Mouse (Mus musculus): ENCODE measurements around the gene Hspa4l. TPM values are rescaled to one million over a fixed set of nuclear protein-coding genes. Genes with fewer than 3 reads are reported as not detected.
"Not testable (repeated sequence)": the region's sequence is repeated elsewhere in the genome, so short reads cannot be mapped to it uniquely, and the experiment has no call there.

The Hspa4l gene
- polyA plus RNA-seq, 1 experiment from 2014 or later, result 20.9 TPM

DNA sequence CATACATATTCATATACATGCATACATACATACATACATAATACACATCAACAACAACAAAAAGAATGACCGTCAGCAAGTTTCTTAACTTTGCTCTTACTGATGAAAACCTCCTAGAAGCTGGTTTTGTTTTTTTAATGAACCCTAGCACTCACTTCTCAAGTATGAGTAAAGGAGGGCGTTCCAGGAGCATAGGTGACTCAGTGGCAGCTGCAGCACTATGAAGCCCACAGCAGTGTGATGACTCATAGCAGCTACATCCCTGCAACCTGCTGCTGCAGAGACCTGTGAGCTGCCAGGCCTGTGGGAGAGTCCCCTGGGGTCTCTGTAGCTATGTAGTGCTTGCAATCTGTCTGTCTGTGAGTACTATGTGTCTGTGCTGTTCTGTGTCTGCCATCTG, 17.0 kb downstream of the Hspa4l start:
- DNase-seq (ENCODE audit: low spot score), result no peak
- H3K4me1 ChIP-seq, result no peaks in the 10 kb centered on the region
- no peaks in the 10 kb centered on the region for H3K9me3 ChIP-seq
- no peak overlapping the region for H3K4me3 ChIP-seq
- 90% methylated on average over 2 of the region's 2 CpGs for WGBS
- H3K36me3 ChIP-seq (replicated peaks), result peaks cover 15% of the 10 kb centered on the region
- no peaks in the 10 kb centered on the region for H3K27me3 ChIP-seq (replicated peaks; ENCODE audit: low read depth, poor library complexity, severe bottlenecking)
- no peak overlapping the region for H3K27ac ChIP-seq (replicated peaks)

DNA sequence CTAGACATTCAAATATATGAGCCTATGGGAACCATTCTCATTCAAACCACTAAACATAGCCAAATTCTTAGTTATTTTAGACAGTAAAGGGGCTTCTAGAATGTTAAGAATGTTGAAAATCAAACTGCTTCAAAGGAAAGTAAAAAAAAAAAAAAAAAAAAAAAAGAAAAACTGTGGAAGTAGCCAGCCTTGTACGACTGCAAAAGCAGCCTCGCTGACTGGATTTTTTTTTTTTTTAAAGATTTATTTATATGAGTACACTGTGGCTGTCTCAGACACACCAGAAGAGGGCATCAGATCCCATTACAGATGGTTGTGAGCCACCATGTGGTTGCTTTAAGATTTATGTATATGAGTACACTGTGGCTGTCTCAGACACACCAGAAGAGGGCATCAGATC, 49.5 kb downstream of the Hspa4l start:
- Histone ChIP-seq H3K27me3 (replicated peaks; ENCODE audit: low read depth, poor library complexity, severe bottlenecking) (no peaks in the 10 kb centered on the region), H3K4me1 (no peaks in the 10 kb centered on the region), H3K4me3 (no peak overlapping the region), H3K36me3 (replicated peaks) (peaks cover 7% of the 10 kb centered on the region; the same call in 1 of the 2 replicates), H3K27ac (replicated peaks) (no peak overlapping the region), H3K9me3 (no peaks in the 10 kb centered on the region)
- DNase-seq (ENCODE audit: low spot score), result no peak
- 86% methylated on average over 2 of the region's 2 CpGs for WGBS

DNA sequence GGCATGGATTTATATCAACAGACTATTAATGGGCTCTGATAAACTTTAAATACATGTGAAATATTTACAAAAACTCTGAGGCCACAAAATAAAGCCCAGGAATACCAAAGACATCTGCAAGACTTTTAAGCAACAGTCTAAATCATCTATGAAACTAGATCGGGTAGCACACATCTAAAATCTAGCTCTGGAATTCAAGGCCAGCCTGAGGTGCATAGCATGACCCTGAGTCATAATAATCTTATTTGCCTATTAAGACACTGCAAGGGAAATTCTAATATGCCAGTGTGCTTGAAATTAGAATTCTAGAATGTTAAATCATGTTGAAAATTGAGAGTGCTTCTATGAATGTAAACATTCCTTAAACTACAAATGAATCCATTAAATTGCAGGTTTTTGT, 53.8 kb downstream of the Hspa4l start:
- DNase-seq (ENCODE audit: low spot score), result no peak
- WGBS, result 78% methylated on average over 1 of the region's 1 CpGs
- no peak overlapping the region for H3K4me3 ChIP-seq

GRCm38 (mm10) chr3:40798500-40798899, 54.2 kb downstream of the Hspa4l start:
- 38% methylated on average over 7 of the region's 7 CpGs for WGBS
- no peak overlapping the region for H3K27ac ChIP-seq (replicated peaks)
- H3K9me3 ChIP-seq, result no peaks in the 10 kb centered on the region
- peaks cover 24% of the 10 kb centered on the region for H3K36me3 ChIP-seq (replicated peaks)
- H3K4me3 ChIP-seq, result no peak overlapping the region
- DNase-seq (ENCODE audit: low spot score), result peak; percentile 48
- H3K4me1 ChIP-seq, result peaks cover 22% of the 10 kb centered on the region
- H3K27me3 ChIP-seq (replicated peaks; ENCODE audit: low read depth, poor library complexity, severe bottlenecking), result no peaks in the 10 kb centered on the region

More for the DNA sequence above, 53.8 kb downstream of the Hspa4l start:
- Histone ChIP-seq H3K27ac (replicated peaks) (no peak overlapping the region), H3K27me3 (replicated peaks; ENCODE audit: low read depth, poor library complexity, severe bottlenecking) (no peaks in the 10 kb centered on the region), H3K4me1 (peaks cover 22% of the 10 kb centered on the region), H3K36me3 (replicated peaks) (peaks cover 20% of the 10 kb centered on the region), H3K9me3 (no peaks in the 10 kb centered on the region)

- WGBS, result 2% methylated on average over 66 of the region's 66 CpGs
- peak within 1 kb of the TSS; percentile 98 for H3K4me3 ChIP-seq
- no peaks in the 10 kb centered on the region for H3K9me3 ChIP-seq
- H3K36me3 ChIP-seq (replicated peaks), result peaks cover 34% of the 10 kb centered on the region
- no peaks in the 10 kb centered on the region for H3K27me3 ChIP-seq (replicated peaks; ENCODE audit: low read depth, poor library complexity, severe bottlenecking)
- H3K4me1 ChIP-seq, result peaks cover 22% of the 10 kb centered on the region
- DNase-seq (ENCODE audit: low spot score), result peak; percentile 96
- H3K27ac ChIP-seq (replicated peaks), result peak within 1 kb of the TSS; percentile 95
These were observed 55.5 kb downstream of the Hspa4l start, which contains the start of gene Plk4 for GRCm38 (mm10) chr3:40799530-40800372. TSS of gene Plk4 (plus strand) at chr3:40800019.

GRCm38 (mm10) chr3:40800373-40800823, 56.1 kb downstream of the Hspa4l start:
- peak overlapping the region; percentile 98 for H3K4me3 ChIP-seq
- H3K4me1 ChIP-seq, result peaks cover 22% of the 10 kb centered on the region
- H3K27me3 ChIP-seq (replicated peaks; ENCODE audit: low read depth, poor library complexity, severe bottlenecking), result no peaks in the 10 kb centered on the region
- DNase-seq (ENCODE audit: low spot score), result no peak
- no peaks in the 10 kb centered on the region for H3K9me3 ChIP-seq
- H3K27ac ChIP-seq (replicated peaks), result peak overlapping the region; percentile 95
- under 1% methylated on average over 37 of the region's 37 CpGs for WGBS
- H3K36me3 ChIP-seq (replicated peaks), result peaks cover 41% of the 10 kb centered on the region

GRCm38 (mm10) chr3:40806871-40807270, 62.6 kb downstream of the Hspa4l start:
- no peaks in the 10 kb centered on the region for H3K27me3 ChIP-seq (replicated peaks; ENCODE audit: low read depth, poor library complexity, severe bottlenecking)
- peaks cover 4% of the 10 kb centered on the region for H3K4me1 ChIP-seq
- H3K9me3 ChIP-seq, result no peaks in the 10 kb centered on the region
- H3K27ac ChIP-seq (replicated peaks), result no peak overlapping the region
- peaks cover 96% of the 10 kb centered on the region for H3K36me3 ChIP-seq (replicated peaks)
- H3K4me3 ChIP-seq, result no peak overlapping the region
- no peak for DNase-seq (ENCODE audit: low spot score)
- WGBS, result 61% methylated on average over 2 of the region's 2 CpGs

DNA sequence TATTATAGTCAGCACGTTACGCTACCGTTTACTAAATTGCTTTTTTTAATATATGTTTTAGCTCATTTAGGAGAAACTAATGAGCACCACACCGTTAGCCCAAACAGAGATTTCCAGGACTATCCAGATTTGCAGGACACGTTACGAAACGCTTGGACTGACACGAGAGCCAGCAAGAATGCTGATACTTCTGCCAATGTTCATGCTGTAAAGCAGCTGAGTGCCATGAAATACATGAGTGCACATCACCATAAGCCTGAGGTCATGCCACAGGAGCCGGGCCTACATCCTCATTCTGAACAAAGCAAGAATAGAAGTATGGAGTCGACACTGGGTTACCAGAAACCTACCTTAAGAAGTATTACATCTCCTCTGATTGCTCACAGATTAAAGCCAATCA, 64.4 kb downstream of the Hspa4l start:
- Histone ChIP-seq H3K4me1 (no peaks in the 10 kb centered on the region), H3K36me3 (replicated peaks) (peaks cover 96% of the 10 kb centered on the region)

DNA sequence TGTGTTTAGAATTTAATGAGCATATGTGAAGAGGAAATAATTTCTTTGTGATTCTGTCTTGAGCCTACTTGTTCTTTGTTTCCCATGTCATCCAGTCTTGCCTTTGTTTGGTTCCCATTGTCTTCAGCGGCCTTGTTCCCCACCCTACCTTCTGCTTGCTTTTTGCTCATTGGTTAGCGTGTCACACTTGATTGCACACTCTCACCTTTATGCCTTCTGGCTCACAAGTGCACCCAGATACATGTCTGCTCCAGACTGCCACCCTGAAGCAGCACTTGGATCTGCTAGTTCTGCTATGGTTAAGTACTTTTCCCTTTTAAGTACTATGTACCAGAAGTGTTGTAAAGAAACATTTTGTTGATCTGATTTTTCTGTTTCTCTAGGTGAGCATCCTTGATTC, 65.6 kb downstream of the Hspa4l start:
- no peak for DNase-seq (ENCODE audit: low spot score)

More for the DNA sequence above, 64.4 kb downstream of the Hspa4l start:
- Histone ChIP-seq H3K27ac (replicated peaks) (no peak overlapping the region), H3K4me3 (no peak overlapping the region), H3K27me3 (replicated peaks; ENCODE audit: low read depth, poor library complexity, severe bottlenecking) (no peaks in the 10 kb centered on the region), H3K9me3 (no peaks in the 10 kb centered on the region)
- no peak for DNase-seq (ENCODE audit: low spot score)
- WGBS, result 97% methylated on average over 10 of the region's 10 CpGs

DNA sequence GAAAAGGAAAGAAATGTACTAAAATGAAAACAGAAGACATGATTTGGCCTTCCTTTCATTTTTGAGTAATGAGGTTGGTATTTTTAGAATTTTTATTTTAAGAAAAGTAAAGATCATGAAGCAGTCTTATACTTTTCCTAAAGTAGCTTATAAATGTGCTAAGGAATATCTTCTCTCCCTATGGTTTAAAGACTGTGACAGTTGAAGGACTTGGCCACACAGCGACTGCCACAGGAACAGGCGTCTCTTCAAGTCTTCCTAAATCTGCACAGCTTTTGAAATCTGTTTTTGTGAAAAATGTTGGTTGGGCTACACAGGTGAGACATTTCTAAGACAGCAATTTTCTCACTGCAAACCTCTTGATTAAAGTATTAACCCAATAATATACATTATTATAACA, 69.0 kb downstream of the Hspa4l start:
- no peak for DNase-seq (ENCODE audit: low spot score)
- no peaks in the 10 kb centered on the region for H3K4me1 ChIP-seq
- peaks cover 99% of the 10 kb centered on the region for H3K36me3 ChIP-seq (replicated peaks)
- H3K27ac ChIP-seq (replicated peaks), result no peak overlapping the region
- no peak overlapping the region for H3K4me3 ChIP-seq
- WGBS, result 97% methylated on average over 2 of the region's 2 CpGs
- H3K9me3 ChIP-seq, result no peaks in the 10 kb centered on the region
- no peaks in the 10 kb centered on the region for H3K27me3 ChIP-seq (replicated peaks; ENCODE audit: low read depth, poor library complexity, severe bottlenecking)

More for the DNA sequence above, 65.6 kb downstream of the Hspa4l start:
- 82% methylated on average over 2 of the region's 2 CpGs for WGBS
- Histone ChIP-seq H3K36me3 (replicated peaks) (peaks cover 99% of the 10 kb centered on the region), H3K4me3 (no peak overlapping the region), H3K27me3 (replicated peaks; ENCODE audit: low read depth, poor library complexity, severe bottlenecking) (no peaks in the 10 kb centered on the region), H3K4me1 (no peaks in the 10 kb centered on the region), H3K27ac (replicated peaks) (no peak overlapping the region), H3K9me3 (no peaks in the 10 kb centered on the region)

GRCm38 (mm10) chr3:40845521-40845920, 101.2 kb downstream of the Hspa4l start:
- H3K36me3 ChIP-seq (replicated peaks); H3K27me3 ChIP-seq (replicated peaks; ENCODE audit: low read depth, poor library complexity, severe bottlenecking); H3K9me3 ChIP-seq; H3K4me1 ChIP-seq; DNase-seq (ENCODE audit: low spot score): not testable (repeated sequence)
- Histone ChIP-seq H3K27ac (replicated peaks) (peak overlapping the region; percentile 81), H3K4me3 (peak overlapping the region; percentile 60)
- WGBS, result 90% methylated on average over 6 of the region's 6 CpGs
